Mouse (Mus musculus) intestine, embryonic 16.5 days (tissue): Measurements from ENCODE around the gene March2. TPM values are rescaled to one million over a fixed set of nuclear protein-coding genes. Genes with fewer than 3 reads are reported as not detected.

Experiments
- polyA plus RNA-seq: library from polyadenylated mRNA; unstranded; fragments of >200 nt; fragmentation: Nextera tagmentation; extraction: Ambion mirVana; gene quantifications from 2 replicates; pipeline ENCODE4 v1.2.1, GENCODE M21; 2015

The March2 gene
- polyA plus RNA-seq, 1 experiment from 2014 or later = 54.7 TPM

Other genes with a start within 250 kb of the March2 start
- gene Adamts10, start 194.5 kb downstream of the March2 start, polyA plus RNA-seq = 33.1 and 35.8 TPM in 2 replicates
- gene Myo1f, start 163.0 kb downstream of the March2 start, polyA plus RNA-seq = 3.9 and 4.3 TPM in 2 replicates
- gene Zfp414, start 89.6 kb downstream of the March2 start, polyA plus RNA-seq = 38.1 and 39.6 TPM in 2 replicates
- gene Pram1, start 80.6 kb downstream of the March2 start, polyA plus RNA-seq = 0.60 and 1.1 TPM in 2 replicates
- gene Hnrnpm, start 31.8 kb downstream of the March2 start, polyA plus RNA-seq = 271 and 290 TPM in 2 replicates
- gene Rab11b, start 41.9 kb upstream of the March2 start, polyA plus RNA-seq = 193 and 220 TPM in 2 replicates
- 22.4 and 24.5 TPM in 2 replicates for gene Angptl4, start 63.2 kb upstream of the March2 start, polyA plus RNA-seq
- gene Kank3, start 91.8 kb upstream of the March2 start, polyA plus RNA-seq = 22.7 and 23.5 TPM in 2 replicates
- gene Rps28, start 105.9 kb upstream of the March2 start, polyA plus RNA-seq = 838 and 894 TPM in 2 replicates
- 533 and 550 TPM in 2 replicates for gene Ndufa7, start 105.9 kb upstream of the March2 start, polyA plus RNA-seq
- gene Cd320, start 124.4 kb upstream of the March2 start, polyA plus RNA-seq = 47.6 and 53.8 TPM in 2 replicates
- not detected in 2 replicates for gene Gm7029, start 155.2 kb upstream of the March2 start, polyA plus RNA-seq
- 5.9 and 7.0 TPM in 2 replicates for gene Kifc1, start 172.0 kb upstream of the March2 start, polyA plus RNA-seq
- gene Platr17, start 186.5 kb upstream of the March2 start, polyA plus RNA-seq = 0.40 TPM in 1 of 2 replicates, not detected in the other
- 37.6 and 41.6 TPM in 2 replicates for gene Daxx, start 190.7 kb upstream of the March2 start, polyA plus RNA-seq
- gene Tapbp, start 197.2 kb upstream of the March2 start, polyA plus RNA-seq = 44.5 and 45.8 TPM in 2 replicates
- gene Zbtb22, start 197.2 kb upstream of the March2 start, polyA plus RNA-seq = 12.9 and 15.0 TPM in 2 replicates
- 24.4 and 25.9 TPM in 2 replicates for gene Rgl2, start 210.9 kb upstream of the March2 start, polyA plus RNA-seq
- gene Pfdn6, start 221.7 kb upstream of the March2 start, polyA plus RNA-seq = 150 and 167 TPM in 2 replicates
- 24.3 and 26.1 TPM in 2 replicates for gene Wdr46, start 222.0 kb upstream of the March2 start, polyA plus RNA-seq
- 12.6 and 15.5 TPM in 2 replicates for gene B3galt4, start 232.8 kb upstream of the March2 start, polyA plus RNA-seq
- gene Vps52, start 237.1 kb upstream of the March2 start, polyA plus RNA-seq = 46.3 and 48.1 TPM in 2 replicates
- 1,753 and 1,902 TPM in 2 replicates for gene Rps18, start 237.3 kb upstream of the March2 start, polyA plus RNA-seq